Mouse (Mus musculus) heart, embryonic 10.5 days (tissue): ENCODE measurements around the gene Pld4. TPM values are rescaled to one million over a fixed set of nuclear protein-coding genes. Genes with fewer than 3 reads are reported as not detected.
"Not testable (repeated sequence)": the region's sequence is repeated elsewhere in the genome, so short reads cannot be mapped to it uniquely, and the experiment has no call there.

Source experiments
- DNase-seq: peaks from one replicate; pipeline ENCODE4 v3.0.0-alpha.2; 2017; ENCODE audit warnings: low spot score
- H3K27ac ChIP-seq: fragments of 300-500 bp; sonication (generic); 2 replicates; pipeline ENCODE4 v1.5.1; 2016; ENCODE audit warnings: mild to moderate bottlenecking
- H3K27me3 ChIP-seq: fragments of 300-500 bp; sonication (generic); 2 replicates; pipeline ENCODE4 v1.6.1; 2016; ENCODE audit warnings: mild to moderate bottlenecking; ENCODE audit not compliant: poor library complexity, insufficient read depth, severe bottlenecking
- H3K36me3 ChIP-seq: fragments of 300-500 bp; sonication (generic); 2 replicates; pipeline ENCODE4 v1.6.1; 2016; ENCODE audit warnings: mild to moderate bottlenecking, moderate library complexity
- H3K4me1 ChIP-seq: fragments of 300-500 bp; sonication (generic); 2 replicates; pipeline ENCODE4 v1.6.1; 2016; ENCODE audit warnings: mild to moderate bottlenecking
- H3K4me3 ChIP-seq: fragments of 300-500 bp; sonication (generic); 2 replicates; pipeline ENCODE4 v1.5.1; 2016; ENCODE audit warnings: mild to moderate bottlenecking, moderate library complexity
- H3K9me3 ChIP-seq: fragments of 300-500 bp; sonication (generic); 2 replicates; pipeline ENCODE4 v1.6.1; 2016; ENCODE audit warnings: mild to moderate bottlenecking, moderate library complexity
- WGBS: fragments of 180-500 bp; shearing (Covaris S2); methylation state at CpG from one replicate; pipeline ENCODE4 v1.1.7; 2016; 5-methylcytosine and 5-hydroxymethylcytosine counted together
- microRNA-seq: library from miRNA; unstranded; fragments of <30 nt; microRNA quantifications from one replicate; pipeline ENCODE4, GENCODE M21; 2017
- polyA plus RNA-seq: library from polyadenylated mRNA; unstranded; fragments of >200 nt; fragmentation: Nextera tagmentation; extraction: Ambion mirVana; gene quantifications from 2 replicates; pipeline ENCODE4 v1.2.1, GENCODE M21; 2016

Gene Pld4
- polyA plus RNA-seq, 1 experiment from 2014 or later = 2.9 TPM

GRCm38 (mm10) chr12:112814682-112815470 lies 54.4 kb downstream of the Pld4 start:
- 75% methylated on average over 14 of the region's 14 CpGs for WGBS
- Histone ChIP-seq H3K9me3 (no peaks in the 10 kb centered on the region), H3K4me1 (peaks cover 53% of the 10 kb centered on the region), H3K27ac (no peak overlapping the region), H3K27me3 (no peaks in the 10 kb centered on the region), H3K4me3 (no peak overlapping the region), H3K36me3 (peaks cover 70% of the 10 kb centered on the region)
- DNase-seq = no peak

- peaks cover 83% of the 10 kb centered on the region for H3K36me3 ChIP-seq
- no peak for DNase-seq
- no peaks in the 10 kb centered on the region for H3K9me3 ChIP-seq
- H3K4me3 ChIP-seq = no peak overlapping the region
- no peak overlapping the region for H3K27ac ChIP-seq
- no peaks in the 10 kb centered on the region for H3K27me3 ChIP-seq
- WGBS = 56% methylated on average over 4 of the region's 4 CpGs
- H3K4me1 ChIP-seq = peaks cover 47% of the 10 kb centered on the region
Observed at GRCm38 (mm10) chr12:112816294-112816693, 55.8 kb downstream of the Pld4 start.

- H3K4me3 ChIP-seq, H3K27me3 ChIP-seq, H3K9me3 ChIP-seq, DNase-seq, H3K27ac ChIP-seq: not testable (repeated sequence)
- Histone ChIP-seq H3K36me3 (peaks cover 89% of the 10 kb centered on the region), H3K4me1 (peaks cover 47% of the 10 kb centered on the region)
- WGBS = 76% methylated on average over 7 of the region's 7 CpGs
Observed at GRCm38 (mm10) chr12:112816866-112817265, 56.4 kb downstream of the Pld4 start.

Small RNAs within 50 kb of the gene (microRNA-seq; reads per million reads assigned to microRNA genes)
- not detected for gene Mir6940

Other genes with a start within 250 kb of the Pld4 start
- 1.2 and 1.5 TPM in 2 replicates for gene Tmem179, start 243.9 kb upstream of the Pld4 start, polyA plus RNA-seq
- 3.5 and 5.6 TPM in 2 replicates for gene Inf2, start 171.9 kb upstream of the Pld4 start, polyA plus RNA-seq
- 57.2 and 99.3 TPM in 2 replicates for gene Adssl1, start 140.6 kb upstream of the Pld4 start, polyA plus RNA-seq
- 175 and 207 TPM in 2 replicates for gene Siva1, start 116.0 kb upstream of the Pld4 start, polyA plus RNA-seq
- 57.1 and 82.0 TPM in 2 replicates for gene Akt1, start 85.8 kb upstream of the Pld4 start, polyA plus RNA-seq
- 3.9 and 4.3 TPM in 2 replicates for gene Zbtb42, start 81.8 kb upstream of the Pld4 start, polyA plus RNA-seq
- gene Cep170b, start 40.2 kb upstream of the Pld4 start, polyA plus RNA-seq = 3.9 and 6.6 TPM in 2 replicates
- 0.53 and 0.71 TPM in 2 replicates for gene Ahnak2, start 42.0 kb downstream of the Pld4 start, polyA plus RNA-seq
- gene Clba1, start 48.3 kb downstream of the Pld4 start, polyA plus RNA-seq = 13.0 and 14.9 TPM in 2 replicates
- gene Cdca4, start 68.8 kb downstream of the Pld4 start, polyA plus RNA-seq = 66.5 and 98.2 TPM in 2 replicates
- gene Gpr132, start 107.6 kb downstream of the Pld4 start, polyA plus RNA-seq = 0.11 TPM in 1 of 2 replicates, not detected in the other
- 2.0 and 3.6 TPM in 2 replicates for gene Jag2, start 169.1 kb downstream of the Pld4 start, polyA plus RNA-seq
- 48.6 and 65.5 TPM in 2 replicates for gene Nudt14, start 181.5 kb downstream of the Pld4 start, polyA plus RNA-seq
- 22.3 and 23.6 TPM in 2 replicates for gene Btbd6, start 215.8 kb downstream of the Pld4 start, polyA plus RNA-seq
- gene Brf1, start 240.0 kb downstream of the Pld4 start, polyA plus RNA-seq = 35.3 and 41.5 TPM in 2 replicates